Mouse (Mus musculus): Measurements from ENCODE around the gene Opa1. TPM values are rescaled to one million over a fixed set of nuclear protein-coding genes. Genes with fewer than 3 reads are reported as not detected.
A peak's percentile ranks its signal among the peaks of the same experiment; 100 is the strongest.

Gene Opa1
- polyA plus RNA-seq (2015; fragmentation: Nextera tagmentation; extraction: Ambion mirVana), result 22.6 and 27.5 TPM in 2 replicates

GRCm38 (mm10) chr16:29579167-29579786, at the start of gene Opa1:
Gene Opa1, plus strand, starts transcription at chr16:29579334.
- Histone ChIP-seq H3K36me3 (ENCODE audit: insufficient read depth, low read length) (no peaks in the 10 kb centered on the region), H3K4me2 (ENCODE audit: low read length) (peak within 1 kb of the TSS; percentile 67), H3K4me3 (replicated peaks; ENCODE audit: low read depth, low read length) (peak within 1 kb of the TSS; percentile 71), H3K9me3 (replicated peaks; ENCODE audit: low read length) (no peaks in the 10 kb centered on the region), H3K27ac (no peak within 1 kb of the TSS), H3K9ac (ENCODE audit: low read depth, low read length) (peak within 1 kb of the TSS; percentile 77), H3K4me1 (replicated peaks; ENCODE audit: insufficient read depth, low read length) (0 out of 2 replicates have a peak, but pooled peaks cover 5% of the 10 kb centered on the region), H3K27me3 (ENCODE audit: insufficient read depth, low read length) (no peaks in the 10 kb centered on the region)
- peak; percentile 98 for DNase-seq (ENCODE audit: low spot score)
- no peak for TF ChIP-seq CTCF (IDR thresholded peaks at IDR 0.05; ENCODE audit: low read depth)
- peak; percentile 99 for ATAC-seq (replicated peaks; ENCODE audit: low FRiP score, low read depth)
- under 1% methylated on average over 39 of the region's 39 CpGs for WGBS

GRCm38 (mm10) chr16:29533641-29534040, 45.5 kb upstream of the Opa1 start:
- Histone ChIP-seq H3K9me3 (replicated peaks; ENCODE audit: low read length) (no peaks in the 10 kb centered on the region), H3K4me1 (replicated peaks; ENCODE audit: insufficient read depth, low read length) (no peaks in the 10 kb centered on the region), H3K36me3 (ENCODE audit: insufficient read depth, low read length) (no peaks in the 10 kb centered on the region), H3K4me2 (ENCODE audit: low read length) (no peak overlapping the region), H3K27me3 (ENCODE audit: insufficient read depth, low read length) (no peaks in the 10 kb centered on the region), H3K9ac (ENCODE audit: low read depth, low read length) (no peak overlapping the region), H3K4me3 (replicated peaks; ENCODE audit: low read depth, low read length) (no peak overlapping the region), H3K27ac (no peak overlapping the region)
- no peak for ATAC-seq (replicated peaks; ENCODE audit: low FRiP score, low read depth)
- 82% methylated on average over 6 of the region's 6 CpGs for WGBS
- no peak for DNase-seq (ENCODE audit: low spot score)
- TF ChIP-seq CTCF (IDR thresholded peaks at IDR 0.05; ENCODE audit: low read depth), result no peak

- Histone ChIP-seq H3K4me1 (replicated peaks; ENCODE audit: insufficient read depth, low read length) (peaks cover under 1% of the 10 kb centered on the region; the same call in 1 of the 2 replicates), H3K27ac (no peak overlapping the region), H3K4me3 (replicated peaks; ENCODE audit: low read depth, low read length) (no peak overlapping the region), H3K27me3 (ENCODE audit: insufficient read depth, low read length) (no peaks in the 10 kb centered on the region), H3K36me3 (ENCODE audit: insufficient read depth, low read length) (no peaks in the 10 kb centered on the region), H3K9me3 (replicated peaks; ENCODE audit: low read length) (no peaks in the 10 kb centered on the region), H3K9ac (ENCODE audit: low read depth, low read length) (no peak overlapping the region), H3K4me2 (ENCODE audit: low read length) (no peak overlapping the region)
- no peak for DNase-seq (ENCODE audit: low spot score)
- 87% methylated on average over 4 of the region's 4 CpGs for WGBS
- ATAC-seq (replicated peaks; ENCODE audit: low FRiP score, low read depth), result no peak
- no peak for TF ChIP-seq CTCF (IDR thresholded peaks at IDR 0.05; ENCODE audit: low read depth)
Observed at GRCm38 (mm10) chr16:29535866-29536265, 43.3 kb upstream of the Opa1 start.

GRCm38 (mm10) chr16:29536411-29537204, 42.5 kb upstream of the Opa1 start:
- TF ChIP-seq CTCF (IDR thresholded peaks at IDR 0.05; ENCODE audit: low read depth), result no peak
- H3K4me3 ChIP-seq (replicated peaks; ENCODE audit: low read depth, low read length), result no peak overlapping the region
- DNase-seq (ENCODE audit: low spot score) (peak; percentile 16), ATAC-seq (replicated peaks; ENCODE audit: low FRiP score, low read depth) (peak; percentile 73; the same call in 1 of the 2 replicates)
- no peak overlapping the region; the same call in 1 of the 2 replicates for H3K4me2 ChIP-seq (ENCODE audit: low read length)
- peaks cover 2% of the 10 kb centered on the region; the same call in 1 of the 2 replicates for H3K4me1 ChIP-seq (replicated peaks; ENCODE audit: insufficient read depth, low read length)
- H3K27ac ChIP-seq, result peak overlapping the region; percentile 10
- no peaks in the 10 kb centered on the region for H3K27me3 ChIP-seq (ENCODE audit: insufficient read depth, low read length)
- WGBS, result 67% methylated on average over 15 of the region's 15 CpGs
- H3K9ac ChIP-seq (ENCODE audit: low read depth, low read length), result no peak overlapping the region
- no peaks in the 10 kb centered on the region for H3K9me3 ChIP-seq (replicated peaks; ENCODE audit: low read length)
- no peaks in the 10 kb centered on the region for H3K36me3 ChIP-seq (ENCODE audit: insufficient read depth, low read length)

GRCm38 (mm10) chr16:29539906-29540305, 39.2 kb upstream of the Opa1 start:
- Histone ChIP-seq H3K9ac (ENCODE audit: low read depth, low read length) (no peak overlapping the region), H3K36me3 (ENCODE audit: insufficient read depth, low read length) (no peaks in the 10 kb centered on the region), H3K4me1 (replicated peaks; ENCODE audit: insufficient read depth, low read length) (peaks cover 2% of the 10 kb centered on the region; the same call in 1 of the 2 replicates), H3K27ac (no peak overlapping the region), H3K4me3 (replicated peaks; ENCODE audit: low read depth, low read length) (no peak overlapping the region), H3K27me3 (ENCODE audit: insufficient read depth, low read length) (no peaks in the 10 kb centered on the region), H3K9me3 (replicated peaks; ENCODE audit: low read length) (no peaks in the 10 kb centered on the region), H3K4me2 (ENCODE audit: low read length) (no peak overlapping the region)
- no peak for ATAC-seq (replicated peaks; ENCODE audit: low FRiP score, low read depth)
- no peak for DNase-seq (ENCODE audit: low spot score)
- TF ChIP-seq CTCF (IDR thresholded peaks at IDR 0.05; ENCODE audit: low read depth), result no peak

- H3K27ac ChIP-seq, result no peak overlapping the region
- no peak overlapping the region for H3K9ac ChIP-seq (ENCODE audit: low read depth, low read length)
- no peak for TF ChIP-seq CTCF (IDR thresholded peaks at IDR 0.05; ENCODE audit: low read depth)
- no peak for ATAC-seq (replicated peaks; ENCODE audit: low FRiP score, low read depth)
- H3K4me3 ChIP-seq (replicated peaks; ENCODE audit: low read depth, low read length), result no peak overlapping the region
- no peaks in the 10 kb centered on the region for H3K9me3 ChIP-seq (replicated peaks; ENCODE audit: low read length)
- DNase-seq (ENCODE audit: low spot score), result peak; percentile 18
- 48% methylated on average over 11 of the region's 11 CpGs for WGBS
- no peaks in the 10 kb centered on the region for H3K36me3 ChIP-seq (ENCODE audit: insufficient read depth, low read length)
- H3K27me3 ChIP-seq (ENCODE audit: insufficient read depth, low read length), result no peaks in the 10 kb centered on the region
- H3K4me1 ChIP-seq (replicated peaks; ENCODE audit: insufficient read depth, low read length), result peaks cover 2% of the 10 kb centered on the region; the same call in 1 of the 2 replicates
- H3K4me2 ChIP-seq (ENCODE audit: low read length), result peak overlapping the region; percentile 30
Observed at GRCm38 (mm10) chr16:29541261-29541683, 37.9 kb upstream of the Opa1 start.

All from kidney, postnatal 0 days (tissue).